In genomic region chr6:53709694-53710442, GRCm38 (mm10) we compare ENCODE assay signal across 21 mouse cellular contexts.
"Had no signal": no experiment of that assay in that cellular context is flagged by ENCODE, and none has a peak within 500 bp of the region (broad histone marks: within the 10 kb centered on the region; RNA-seq: fewer than 3 reads in every experiment).

No protein-coding gene starts in this region.

- H3K9ac ChIP-seq: heart, embryonic 12.5 days; hindbrain, embryonic 13.5 days; hindbrain, embryonic 15.5 days; intestine, embryonic 15.5 days; limb, embryonic 13.5 days; limb, embryonic 15.5 days; liver, embryonic 12.5 days had no signal

- H3K27ac ChIP-seq: heart, embryonic 10.5 days; hindbrain, embryonic 13.5 days; hindbrain, embryonic 15.5 days; hindbrain, postnatal 0 days; intestine, embryonic 15.5 days; limb, embryonic 13.5 days; limb, embryonic 15.5 days; liver, embryonic 12.5 days had no signal

- H3K4me3 ChIP-seq: heart, embryonic 10.5 days; heart, embryonic 12.5 days; hindbrain, embryonic 13.5 days; hindbrain, embryonic 15.5 days; intestine, embryonic 15.5 days; limb, embryonic 13.5 days; limb, embryonic 15.5 days; liver, embryonic 12.5 days had no signal

- H3K9me3 ChIP-seq: heart, embryonic 10.5 days; heart, embryonic 12.5 days; hindbrain, embryonic 13.5 days; hindbrain, embryonic 15.5 days; intestine, embryonic 15.5 days; limb, embryonic 13.5 days; limb, embryonic 15.5 days; liver, embryonic 12.5 days had no signal

- H3K27me3 ChIP-seq: heart, embryonic 12.5 days; hindbrain, embryonic 13.5 days; hindbrain, embryonic 15.5 days; intestine, embryonic 15.5 days; limb, embryonic 13.5 days; limb, embryonic 15.5 days; liver, embryonic 12.5 days had no signal

- ATAC-seq: hindbrain, postnatal 0 days; inflammation-experienced regulatory T-cells, adult 6 months; intestine, embryonic 15.5 days; intestine, postnatal 0 days; liver, embryonic 12.5 days had no signal

- H3K4me2 ChIP-seq: heart, embryonic 12.5 days; hindbrain, embryonic 13.5 days; hindbrain, embryonic 15.5 days; intestine, embryonic 15.5 days; limb, embryonic 13.5 days; limb, embryonic 15.5 days; liver, embryonic 12.5 days had no signal

- H3K36me3 ChIP-seq: heart, embryonic 10.5 days; heart, embryonic 12.5 days; hindbrain, embryonic 13.5 days; hindbrain, embryonic 15.5 days; intestine, embryonic 15.5 days; limb, embryonic 13.5 days; limb, embryonic 15.5 days; liver, embryonic 12.5 days had no signal

- H3K4me1 ChIP-seq: hindbrain, embryonic 13.5 days; hindbrain, embryonic 15.5 days; intestine, embryonic 15.5 days; liver, embryonic 12.5 days had no signal

- DNase-seq: gastrocnemius, postnatal 25 days; heart, adult 18-20 months; heart, postnatal 10 days; kidney, adult 18-20 months; kidney, adult 8-10 months; kidney, postnatal 10 days; kidney, postnatal 25 days; layer of hippocampus, adult 9-11 months; layer of hippocampus, postnatal 36 days; left cerebral cortex, postnatal 4 days had no signal
